Mouse (Mus musculus) liver, embryonic 11.5 days (tissue): ENCODE results near the gene Trem1. TPM values are rescaled to one million over a fixed set of nuclear protein-coding genes. Genes with fewer than 3 reads are reported as not detected.

ENCODE experiments used
- ATAC-seq: fragments of 200-750 bp; cut with Nextera tagmentation; replicated peaks from 2 replicates; pipeline ENCODE4 v1.8.0; 2017; ENCODE audit warnings: moderate number of reproducible peaks, mild to moderate bottlenecking, moderate TSS enrichment, moderate library complexity; ENCODE audit not compliant: low FRiP score
- DNase-seq: peaks from one replicate; pipeline ENCODE4 v3.0.0-alpha.2; 2017; ENCODE audit warnings: low spot score
- H3K27ac ChIP-seq: fragments of 300-500 bp; sonication (generic); 2 replicates; pipeline ENCODE4 v1.5.1; 2014; ENCODE audit warnings: mild to moderate bottlenecking, low read depth, low read length, control low read depth
- H3K27me3 ChIP-seq: fragments of 300-500 bp; sonication (generic); replicated peaks from 2 replicates; pipeline ENCODE4 v1.6.1; 2014; ENCODE audit warnings: low read length, mixed read lengths; ENCODE audit not compliant: control insufficient read depth, insufficient read depth
- H3K36me3 ChIP-seq: fragments of 300-500 bp; sonication (generic); 2 replicates; pipeline ENCODE4 v1.6.1; 2014; ENCODE audit warnings: mild to moderate bottlenecking, low read length, moderate library complexity, mixed read lengths; ENCODE audit not compliant: control insufficient read depth, insufficient read depth
- H3K4me1 ChIP-seq: fragments of 300-500 bp; sonication (generic); replicated peaks from 2 replicates; pipeline ENCODE4 v1.6.1; 2014; ENCODE audit warnings: low read length, mixed read lengths; ENCODE audit not compliant: control insufficient read depth, insufficient read depth
- H3K4me2 ChIP-seq: fragments of 300-500 bp; sonication (generic); 2 replicates; pipeline ENCODE4 v1.6.1; 2014; ENCODE audit warnings: mild to moderate bottlenecking, control low read depth, moderate library complexity
- H3K4me3 ChIP-seq: fragments of 300-500 bp; sonication (generic); 2 replicates; pipeline ENCODE4 v1.5.1; 2014; ENCODE audit warnings: low read depth, low read length, control low read depth
- H3K9ac ChIP-seq: fragments of 300-500 bp; sonication (generic); 2 replicates; pipeline ENCODE4 v1.6.1; 2014; ENCODE audit warnings: low read depth, low read length, control low read depth
- H3K9me3 ChIP-seq: fragments of 300-500 bp; sonication (generic); 2 replicates; pipeline ENCODE4 v1.6.1; 2016; ENCODE audit warnings: low read length, inconsistent platforms, mixed read lengths; ENCODE audit not compliant: control insufficient read depth
- WGBS: fragments of 180-500 bp; shearing (Covaris S2); extraction: QIAGEN DNeasy Blood & Tissue Kit; methylation state at CpG from one replicate; pipeline ENCODE4 v1.1.7; 2014; 5-methylcytosine and 5-hydroxymethylcytosine counted together
- polyA plus RNA-seq: library from polyadenylated mRNA; unstranded; fragments of >200 nt; fragmentation: Nextera tagmentation; extraction: Ambion mirVana; gene quantifications from 2 replicates; pipeline ENCODE4 v1.2.1, GENCODE M21; 2014

Gene Trem1
- polyA plus RNA-seq, result 0.36 and 0.89 TPM in 2 replicates

DNA sequence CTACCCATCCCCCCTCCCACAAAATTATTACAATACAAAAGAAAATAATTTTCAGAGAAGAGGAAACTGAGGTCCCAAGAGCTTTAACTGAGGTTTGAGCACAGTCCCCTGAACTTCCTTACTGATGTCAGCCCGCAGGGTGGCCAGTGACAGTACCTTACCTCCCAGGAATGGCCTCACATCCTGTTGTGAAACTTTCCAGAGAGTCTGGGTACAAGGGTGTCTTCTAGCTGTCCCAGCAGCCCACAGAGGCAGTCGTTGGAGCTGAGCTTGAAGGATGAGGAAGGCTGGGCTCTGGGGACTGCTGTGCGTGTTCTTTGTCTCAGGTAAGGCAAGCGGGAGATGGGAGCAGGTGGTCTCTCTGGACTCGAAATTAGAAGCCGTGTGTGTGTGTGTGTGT, at the start of gene Trem1:
Gene Trem1 (plus strand): TSS at position 251 of the 400 bp plus-strand sequence.
- H3K4me2 ChIP-seq, result no peak within 1 kb of the TSS
- no peak within 1 kb of the TSS for H3K4me3 ChIP-seq
- H3K4me1 ChIP-seq, result no peaks in the 10 kb centered on the region
- H3K9me3 ChIP-seq, result no peaks in the 10 kb centered on the region
- no peak for ATAC-seq
- H3K9ac ChIP-seq, result no peak within 1 kb of the TSS
- no peaks in the 10 kb centered on the region for H3K27me3 ChIP-seq
- DNase-seq, result no peak
- H3K27ac ChIP-seq, result no peak within 1 kb of the TSS
- 57% methylated on average over 6 of the region's 6 CpGs for WGBS
- no peaks in the 10 kb centered on the region for H3K36me3 ChIP-seq

GRCm38 (mm10) chr17:48185252-48185651, 47.3 kb upstream of the Trem1 start:
- H3K27me3 ChIP-seq, result no peaks in the 10 kb centered on the region
- H3K4me1 ChIP-seq, result no peaks in the 10 kb centered on the region
- 43% methylated on average over 5 of the region's 5 CpGs for WGBS
- H3K9me3 ChIP-seq, result peaks cover 2% of the 10 kb centered on the region; the same call in 1 of the 2 replicates
- DNase-seq (no peak), ATAC-seq (no peak)
- H3K27ac ChIP-seq, result no peak overlapping the region
- no peak overlapping the region for H3K9ac ChIP-seq
- no peak overlapping the region for H3K4me3 ChIP-seq
- no peak overlapping the region for H3K4me2 ChIP-seq
- H3K36me3 ChIP-seq, result no peaks in the 10 kb centered on the region

DNA sequence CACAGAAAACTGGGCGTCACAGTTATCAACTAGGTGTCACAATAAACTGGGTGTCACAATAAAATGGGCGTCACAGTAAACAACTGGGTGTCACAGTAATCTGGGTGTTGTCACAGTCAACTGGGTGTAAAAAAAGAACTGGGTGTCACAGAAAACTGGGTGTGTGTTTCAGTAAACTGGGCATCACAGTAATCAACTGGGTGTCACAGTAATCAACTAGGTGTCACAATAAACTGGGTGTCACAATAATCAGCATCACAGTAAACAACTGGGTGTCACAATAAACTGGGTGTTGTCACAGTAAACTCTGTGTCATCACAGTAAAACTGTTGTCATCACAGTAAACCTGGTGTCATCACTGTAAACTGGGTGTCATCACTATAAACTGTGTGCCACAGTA, 40.2 kb upstream of the Trem1 start:
- WGBS, result 74% methylated on average over 2 of the region's 2 CpGs
- no peak for DNase-seq
- no peak overlapping the region for H3K27ac ChIP-seq
- no peak overlapping the region for H3K4me2 ChIP-seq
- ATAC-seq, result no peak
- no peaks in the 10 kb centered on the region for H3K4me1 ChIP-seq
- no peaks in the 10 kb centered on the region for H3K36me3 ChIP-seq
- no peaks in the 10 kb centered on the region for H3K9me3 ChIP-seq
- no peak overlapping the region for H3K9ac ChIP-seq
- no peaks in the 10 kb centered on the region for H3K27me3 ChIP-seq
- H3K4me3 ChIP-seq, result no peak overlapping the region

GRCm38 (mm10) chr17:48203086-48203485, 29.5 kb upstream of the Trem1 start:
- no peak overlapping the region for H3K9ac ChIP-seq
- no peaks in the 10 kb centered on the region for H3K27me3 ChIP-seq
- H3K36me3 ChIP-seq, result no peaks in the 10 kb centered on the region
- H3K9me3 ChIP-seq, result peaks cover 9% of the 10 kb centered on the region
- 91% methylated on average over 12 of the region's 12 CpGs for WGBS
- DNase-seq (no peak), ATAC-seq (no peak)
- no peak overlapping the region for H3K27ac ChIP-seq
- H3K4me3 ChIP-seq, result no peak overlapping the region
- no peaks in the 10 kb centered on the region for H3K4me1 ChIP-seq
- H3K4me2 ChIP-seq, result no peak overlapping the region

GRCm38 (mm10) chr17:48212596-48212995, 20.0 kb upstream of the Trem1 start:
- H3K4me1 ChIP-seq, result no peaks in the 10 kb centered on the region
- no peak overlapping the region for H3K4me2 ChIP-seq
- H3K36me3 ChIP-seq, result no peaks in the 10 kb centered on the region
- ATAC-seq (no peak), DNase-seq (no peak)
- no peak overlapping the region for H3K4me3 ChIP-seq
- 90% methylated on average over 12 of the region's 12 CpGs for WGBS
- no peak overlapping the region for H3K27ac ChIP-seq
- H3K9ac ChIP-seq, result no peak overlapping the region
- no peaks in the 10 kb centered on the region for H3K9me3 ChIP-seq
- H3K27me3 ChIP-seq, result no peaks in the 10 kb centered on the region

- DNase-seq, result no peak
- 66% methylated on average over 5 of the region's 5 CpGs for WGBS
- H3K36me3 ChIP-seq, result no peaks in the 10 kb centered on the region
- H3K27ac ChIP-seq, result no peak overlapping the region
- no peaks in the 10 kb centered on the region for H3K4me1 ChIP-seq
- H3K4me2 ChIP-seq, result no peak overlapping the region
- no peak overlapping the region for H3K9ac ChIP-seq
- no peak overlapping the region for H3K4me3 ChIP-seq
- ATAC-seq, result no peak
- H3K27me3 ChIP-seq, result no peaks in the 10 kb centered on the region
- H3K9me3 ChIP-seq, result no peaks in the 10 kb centered on the region; the same call in 1 of the 2 replicates
Measured at GRCm38 (mm10) chr17:48213511-48213910, 19.1 kb upstream of the Trem1 start.

DNA sequence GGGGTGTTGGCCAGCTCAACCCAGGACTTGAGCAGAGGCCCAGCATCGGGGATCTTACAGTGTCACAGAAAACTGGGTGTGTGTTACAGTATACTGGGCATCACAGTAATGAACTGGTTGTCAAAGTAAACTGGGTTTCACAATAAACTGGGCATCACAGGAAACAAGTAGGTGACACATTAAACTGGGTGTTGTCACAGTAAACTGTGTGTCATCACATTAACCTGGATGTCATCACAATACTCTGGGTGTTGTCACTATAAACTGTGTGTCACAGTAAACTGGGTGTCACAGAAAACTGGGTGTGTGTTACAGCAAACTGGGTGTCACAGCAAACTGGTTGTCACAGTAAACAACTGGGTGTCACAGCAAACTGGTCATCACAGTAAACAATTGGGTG, 17.1 kb upstream of the Trem1 start:
- H3K27me3 ChIP-seq, result no peaks in the 10 kb centered on the region
- no peak overlapping the region for H3K9ac ChIP-seq
- DNase-seq, result no peak
- no peak overlapping the region for H3K4me2 ChIP-seq
- H3K4me1 ChIP-seq, result no peaks in the 10 kb centered on the region
- 88% methylated on average over 1 of the region's 1 CpGs for WGBS
- H3K36me3 ChIP-seq, result no peaks in the 10 kb centered on the region
- H3K4me3 ChIP-seq, result no peak overlapping the region
- ATAC-seq, result no peak
- no peak overlapping the region for H3K27ac ChIP-seq
- H3K9me3 ChIP-seq, result no peaks in the 10 kb centered on the region; the same call in 1 of the 2 replicates

DNA sequence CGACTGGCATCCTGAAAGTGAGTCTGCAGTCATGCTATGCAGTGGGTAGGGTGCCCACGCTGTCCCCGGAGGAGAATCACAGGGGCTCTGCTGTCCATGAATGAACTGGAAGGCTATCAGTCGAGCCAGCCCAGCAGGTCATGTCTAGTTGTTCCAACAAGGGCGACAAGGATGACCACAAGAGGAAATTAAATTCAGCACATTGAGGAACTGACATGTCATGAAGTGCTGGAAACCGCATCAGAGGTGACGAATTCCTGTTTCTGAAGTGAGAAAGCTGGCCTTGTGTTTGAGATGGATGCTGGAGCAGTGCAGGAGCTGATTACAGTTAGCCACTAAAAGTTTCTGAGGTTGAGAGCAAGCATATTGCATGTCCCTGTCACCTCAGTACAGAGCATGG, 1.9 kb upstream of the Trem1 start:
- Histone ChIP-seq H3K27ac (no peak overlapping the region), H3K4me2 (no peak overlapping the region), H3K9ac (no peak overlapping the region), H3K4me1 (no peaks in the 10 kb centered on the region), H3K36me3 (no peaks in the 10 kb centered on the region), H3K27me3 (no peaks in the 10 kb centered on the region), H3K4me3 (no peak overlapping the region), H3K9me3 (no peaks in the 10 kb centered on the region)
- ATAC-seq (no peak), DNase-seq (no peak)
- WGBS, result 45% methylated on average over 7 of the region's 7 CpGs

GRCm38 (mm10) chr17:48233789-48234188, 1.2 kb downstream of the Trem1 start:
- no peak for DNase-seq
- H3K9me3 ChIP-seq, result no peaks in the 10 kb centered on the region
- WGBS, result 86% methylated on average over 4 of the region's 4 CpGs
- no peaks in the 10 kb centered on the region for H3K4me1 ChIP-seq
- H3K4me3 ChIP-seq, result no peak overlapping the region
- ATAC-seq, result no peak
- H3K27ac ChIP-seq, result no peak overlapping the region
- H3K36me3 ChIP-seq, result no peaks in the 10 kb centered on the region
- H3K27me3 ChIP-seq, result no peaks in the 10 kb centered on the region
- no peak overlapping the region for H3K9ac ChIP-seq
- no peak overlapping the region for H3K4me2 ChIP-seq
